Mouse (Mus musculus) ovary, postnatal 10 days (tissue): ENCODE results near the gene Tmem163.

Source experiments
- DNase-seq: peaks from one replicate; pipeline ENCODE4 v3.0.0; 2022; ENCODE audit warnings: low spot score

Gene Tmem163

GRCm38 (mm10) chr1:127642976-127643769 lies 36.2 kb downstream of the Tmem163 start:
- DNase-seq = no peak

DNA sequence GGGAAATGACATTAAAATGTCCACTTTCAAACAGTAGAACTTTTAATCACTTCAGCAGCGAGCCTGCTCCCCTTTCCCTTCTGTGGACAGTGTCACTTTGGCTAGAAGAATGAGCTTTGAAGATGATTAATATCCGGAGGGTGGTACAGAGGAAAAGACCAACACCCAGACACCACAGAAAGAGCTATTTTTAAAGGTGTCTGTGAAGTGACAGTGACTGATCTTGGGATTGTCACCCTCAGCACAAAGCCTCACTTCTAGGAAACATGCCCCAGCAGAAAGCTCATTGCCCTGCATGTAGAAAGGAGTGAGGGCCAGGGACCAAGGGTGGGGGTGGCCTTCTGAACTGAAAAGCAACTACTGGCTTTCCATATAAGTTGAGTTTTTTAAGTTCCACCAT lies 41.4 kb downstream of the Tmem163 start:
- DNase-seq = no peak

GRCm38 (mm10) chr1:127627151-127627550 lies 52.2 kb downstream of the Tmem163 start:
- DNase-seq = no peak

DNA sequence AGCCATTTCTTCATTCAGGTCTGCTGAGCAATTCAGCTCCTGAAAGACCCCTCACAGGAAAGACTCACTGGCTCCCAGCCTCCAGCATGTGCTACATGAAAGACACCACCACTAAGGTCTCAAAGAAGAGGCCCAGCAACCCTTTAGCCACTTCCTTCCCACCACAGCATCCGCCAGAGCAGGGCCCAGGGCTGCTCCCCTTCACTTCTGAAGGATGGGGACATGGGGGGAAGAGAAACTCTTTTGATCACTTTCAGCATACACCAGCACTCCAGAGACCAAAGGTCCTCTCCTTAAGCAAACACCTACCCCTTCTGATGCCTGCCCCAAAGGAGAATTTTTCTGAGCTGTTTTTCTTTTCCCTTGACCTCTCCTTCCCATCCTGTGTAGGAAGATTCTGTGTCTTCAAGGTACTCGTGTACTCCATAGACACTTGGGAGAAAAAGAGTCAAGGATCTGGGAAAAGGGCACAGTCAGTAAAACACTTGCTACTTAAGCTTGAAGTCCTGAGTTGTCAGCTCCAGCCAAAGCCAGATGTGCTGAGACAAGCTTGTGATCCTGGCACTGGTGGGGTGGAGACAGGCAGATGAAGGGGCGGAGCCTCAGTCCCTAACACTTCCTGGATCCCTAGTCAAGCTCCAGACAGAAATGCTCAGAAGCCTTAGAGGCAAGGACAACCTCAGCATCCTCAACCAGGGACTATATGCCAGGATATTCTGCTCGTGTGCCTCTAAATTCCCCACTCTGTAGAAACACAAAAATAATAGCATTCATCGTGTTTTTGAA lies 53.6 kb downstream of the Tmem163 start:
- no peak for DNase-seq

DNA sequence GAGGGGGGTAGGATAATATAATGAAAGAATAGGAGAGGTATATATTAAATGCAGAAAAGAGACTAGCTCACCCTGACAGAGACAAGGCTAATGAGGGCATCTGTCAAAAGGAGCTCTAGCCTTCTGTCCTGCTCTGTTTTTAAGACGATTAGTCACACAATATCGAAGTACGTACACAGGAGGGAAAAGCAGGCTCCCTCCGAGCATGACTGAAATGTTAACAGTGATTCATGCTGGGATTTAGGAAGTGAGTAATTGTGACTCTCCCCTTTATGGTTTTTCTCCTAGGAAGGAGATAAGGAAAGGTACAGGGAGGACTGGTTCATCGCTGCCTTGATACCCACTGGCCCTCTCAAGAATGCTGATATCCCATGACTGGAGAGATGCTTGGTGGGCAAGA lies 57.0 kb downstream of the Tmem163 start:
- DNase-seq = no peak

DNA sequence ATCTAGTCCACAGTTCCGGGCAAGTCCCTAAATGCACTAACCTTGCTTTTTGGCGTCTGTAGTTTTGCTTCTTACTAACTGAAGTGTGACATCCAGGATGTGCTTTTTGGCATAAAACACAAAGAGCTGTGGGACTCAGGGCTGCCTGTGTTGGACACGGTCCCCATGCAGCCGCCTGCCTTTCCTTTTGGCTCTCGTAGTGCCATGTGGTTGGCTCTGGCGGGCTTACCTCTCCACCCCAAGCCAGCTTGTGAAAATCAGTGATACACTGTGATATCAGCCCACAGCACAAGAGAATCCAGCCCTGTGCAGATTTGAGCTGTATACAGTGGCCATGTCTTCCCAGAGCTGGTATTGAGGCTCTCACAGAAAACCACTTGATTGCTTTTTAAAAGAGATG lies 60.3 kb downstream of the Tmem163 start:
- DNase-seq = no peak

- no peak for DNase-seq
These were observed 69.0 kb downstream of the Tmem163 start for GRCm38 (mm10) chr1:127610378-127610777.

DNA sequence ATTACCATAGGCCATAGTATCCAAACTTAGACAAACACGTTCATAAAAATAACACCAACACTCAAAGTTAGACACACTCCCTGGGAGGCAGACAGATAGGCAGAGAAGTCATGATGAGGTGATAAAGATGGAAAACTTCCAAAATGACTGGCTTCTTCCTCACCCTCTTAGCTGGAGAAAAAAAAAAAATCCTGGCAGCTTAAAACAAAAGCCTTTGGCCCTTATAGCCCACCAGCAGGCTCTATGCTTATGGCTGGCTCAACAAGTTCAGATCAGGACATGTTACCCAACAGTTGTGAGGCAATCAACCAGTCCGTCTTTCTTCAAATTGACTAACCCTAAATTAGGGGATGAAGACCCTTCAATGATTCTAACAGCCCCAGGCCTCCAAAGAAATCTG lies 69.5 kb downstream of the Tmem163 start:
- no peak for DNase-seq

DNA sequence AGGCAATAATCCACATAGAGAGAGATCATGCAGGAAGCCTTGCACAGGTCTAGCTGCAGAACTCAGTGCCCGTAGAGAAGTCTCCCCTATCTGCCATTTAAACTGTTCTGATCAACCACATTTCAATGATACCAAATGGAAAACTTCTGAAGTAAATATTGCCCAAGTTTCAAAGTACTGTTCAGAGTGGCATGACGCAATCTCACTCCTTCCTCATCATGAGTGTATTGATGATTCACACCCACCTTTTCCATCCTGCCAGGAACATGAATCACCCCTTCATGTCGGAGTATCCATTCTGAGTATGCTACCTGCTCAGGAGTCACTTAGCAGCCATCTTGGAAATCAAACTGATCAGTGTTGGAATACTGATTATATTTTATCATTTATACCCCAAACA lies 71.0 kb downstream of the Tmem163 start:
- no peak for DNase-seq

GRCm38 (mm10) chr1:127603697-127604631 lies 75.4 kb downstream of the Tmem163 start:
- DNase-seq = no peak

DNA sequence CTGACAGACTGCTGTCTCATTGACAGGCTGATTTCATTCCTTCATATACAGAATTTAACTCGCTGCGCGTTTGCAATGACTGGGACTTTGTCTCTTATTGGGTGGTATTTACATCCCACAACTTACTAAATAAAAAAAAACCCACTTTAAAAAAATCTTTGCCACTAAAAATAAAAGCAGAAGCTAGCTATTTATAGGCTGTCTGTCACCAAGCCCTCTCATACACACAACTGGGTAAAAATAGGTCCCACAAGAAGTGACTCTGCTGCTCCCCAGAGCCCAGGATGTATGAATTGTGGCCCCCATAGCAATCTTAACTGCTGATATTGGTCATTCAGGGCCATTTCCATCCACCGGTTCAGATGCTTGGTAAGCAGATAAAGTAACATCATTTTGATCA lies 83.2 kb downstream of the Tmem163 start:
- no peak for DNase-seq

DNA sequence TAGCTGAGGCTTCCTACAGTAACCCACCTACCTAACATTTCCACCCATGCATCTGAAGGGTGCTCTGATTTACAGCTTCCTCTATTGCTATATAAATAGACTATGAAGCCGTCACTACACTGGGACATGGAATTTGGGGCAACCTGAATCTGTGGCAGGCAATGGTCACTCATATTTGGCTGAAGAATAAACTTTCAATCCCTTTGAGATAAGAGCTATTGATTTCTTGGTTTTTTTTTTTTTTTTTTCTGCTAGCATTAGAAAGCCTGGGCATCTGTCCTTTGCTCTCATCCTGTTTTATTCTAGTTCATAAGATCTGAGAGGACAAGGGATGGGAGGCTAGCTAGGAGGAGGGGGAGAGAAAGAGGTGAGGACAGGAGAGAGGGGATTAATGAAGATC lies 83.6 kb downstream of the Tmem163 start:
- no peak for DNase-seq

DNA sequence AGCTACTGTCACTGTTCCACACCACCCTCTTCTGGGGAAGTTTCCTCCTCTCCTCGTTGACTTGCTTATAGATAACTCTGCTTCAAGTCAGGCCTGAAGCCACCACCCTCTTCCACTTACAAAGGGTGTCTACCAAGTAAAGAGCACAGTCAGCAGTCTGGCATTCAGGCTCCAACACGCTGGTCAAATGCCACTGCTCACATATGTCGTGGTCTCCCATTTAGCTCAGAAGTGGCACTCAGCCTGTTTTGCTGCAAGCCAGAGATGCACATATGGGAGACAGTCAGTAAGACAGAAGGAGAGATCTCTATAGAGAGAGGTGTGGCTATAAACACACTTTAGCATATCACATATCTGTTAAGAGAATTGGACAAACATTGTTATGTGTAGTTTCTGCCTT lies 89.8 kb downstream of the Tmem163 start:
- no peak for DNase-seq

DNA sequence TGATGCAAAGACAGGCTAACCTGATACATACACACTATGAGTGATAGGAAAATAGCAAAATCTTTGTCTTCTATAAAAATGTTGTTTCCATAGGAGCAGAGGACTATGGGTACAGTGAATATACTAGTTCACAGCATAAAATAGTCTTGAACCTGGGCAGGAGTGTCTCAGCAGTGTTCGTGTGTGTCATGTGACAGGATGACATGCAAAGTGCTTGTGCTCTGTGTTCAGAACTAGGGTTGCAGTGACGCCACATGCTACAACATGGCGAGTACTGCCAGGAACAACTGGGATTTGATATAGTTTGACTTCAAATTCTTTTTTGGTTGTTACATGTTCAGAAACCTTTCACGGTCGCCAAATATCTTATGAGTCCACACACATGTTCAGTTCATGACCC lies 92.3 kb downstream of the Tmem163 start:
- no peak for DNase-seq

DNA sequence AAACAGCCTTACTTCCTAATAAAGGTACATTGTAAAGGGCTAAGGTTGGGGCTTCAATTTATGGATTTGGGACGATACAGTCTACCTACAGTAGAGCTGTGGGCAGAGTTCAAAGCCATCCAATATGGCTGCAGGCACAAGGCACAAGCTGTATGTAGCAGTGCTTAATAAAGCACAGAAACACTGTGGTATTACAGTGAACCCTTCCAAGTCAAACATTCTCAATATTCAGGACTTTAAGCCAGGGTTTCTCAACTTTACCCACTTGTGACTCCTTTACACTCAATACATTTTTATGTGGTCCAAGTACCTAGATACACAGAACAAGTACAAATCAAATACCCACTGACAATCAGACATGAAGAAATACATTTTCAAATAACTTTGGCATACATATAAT lies 93.2 kb downstream of the Tmem163 start:
- no peak for DNase-seq

DNA sequence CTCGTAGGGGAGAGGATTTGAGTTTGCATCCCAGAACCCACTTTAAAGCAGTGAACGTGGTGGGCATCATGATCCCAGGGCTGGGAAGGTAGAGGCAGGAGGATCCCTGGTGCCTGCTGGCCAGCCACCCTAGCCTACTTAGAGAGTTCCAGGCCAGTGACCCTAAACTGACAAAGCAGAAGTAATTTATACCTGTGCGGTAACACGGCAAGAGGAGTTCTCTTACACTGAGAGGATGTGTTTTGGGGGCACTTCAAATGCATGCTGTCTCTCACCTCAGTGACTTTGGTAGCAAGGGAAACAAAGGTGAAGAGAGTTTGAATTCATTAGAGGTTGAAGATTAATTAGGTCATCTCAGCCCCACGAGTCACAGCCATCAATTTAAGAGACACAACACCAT lies 101.4 kb downstream of the Tmem163 start:
- DNase-seq = no peak

DNA sequence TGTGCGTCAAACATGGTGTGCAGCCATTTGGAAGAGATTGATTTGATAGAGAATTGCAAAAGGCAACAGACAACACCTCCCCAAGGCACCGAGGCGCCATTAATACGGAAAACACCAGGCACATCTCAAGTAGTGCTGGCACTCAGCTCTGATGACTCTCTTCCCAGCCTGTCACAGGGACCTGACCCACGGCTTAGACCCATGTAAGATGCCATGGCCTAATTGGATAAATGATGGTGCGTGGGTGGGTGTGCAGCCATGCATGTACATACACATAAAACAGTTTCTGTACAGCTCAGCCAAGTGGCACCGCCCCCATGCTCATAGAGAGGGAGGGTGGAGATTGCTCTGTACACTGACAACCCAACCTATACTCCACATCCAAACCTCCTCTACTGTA lies 102.3 kb downstream of the Tmem163 start:
- no peak for DNase-seq

GRCm38 (mm10) chr1:127576563-127576962 lies 102.8 kb downstream of the Tmem163 start:
- no peak for DNase-seq

GRCm38 (mm10) chr1:127576143-127576542 lies 103.2 kb downstream of the Tmem163 start:
- DNase-seq = no peak

DNA sequence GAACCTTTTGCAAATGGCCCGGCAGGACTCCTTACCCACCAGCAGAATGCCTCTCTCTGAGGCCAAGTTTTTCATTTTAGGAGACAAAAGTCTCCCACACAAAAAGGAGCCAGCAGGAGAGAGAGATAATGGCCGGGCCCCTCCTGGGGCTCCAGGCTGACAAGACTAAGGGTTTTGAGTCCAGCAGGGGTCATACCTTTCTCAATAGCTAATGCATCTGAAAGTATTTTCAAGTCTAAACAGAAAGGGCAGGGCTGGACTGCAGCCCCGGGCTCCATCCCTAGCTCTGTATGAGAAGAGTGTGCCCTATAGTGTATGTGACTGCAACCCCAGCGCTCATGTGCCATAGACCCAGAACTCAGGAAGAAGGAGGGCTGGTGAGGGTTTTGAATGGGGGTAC lies 103.7 kb downstream of the Tmem163 start:
- DNase-seq = no peak

GRCm38 (mm10) chr1:127573186-127573585 lies 106.2 kb downstream of the Tmem163 start:
- DNase-seq = no peak

DNA sequence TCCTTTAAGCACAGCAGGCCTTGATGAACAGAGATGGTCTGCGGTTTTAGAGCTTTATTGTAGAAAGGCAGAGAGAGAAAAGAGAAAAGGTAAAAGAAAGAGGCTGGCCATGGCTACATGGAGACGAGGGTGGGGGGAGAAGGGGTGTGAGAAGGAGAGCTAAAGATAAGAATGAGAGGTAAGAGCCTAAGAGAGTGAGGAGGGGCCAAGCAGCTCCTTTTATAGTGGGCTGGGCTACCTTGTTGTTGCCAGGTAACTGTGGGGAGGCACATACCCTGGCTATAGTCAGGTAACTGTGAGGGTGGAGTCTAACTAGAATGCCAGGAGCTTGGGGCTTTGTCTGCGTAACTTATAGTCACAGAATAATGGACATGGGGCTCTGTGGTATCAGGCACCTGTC lies 110.7 kb downstream of the Tmem163 start:
- no peak for DNase-seq

DNA sequence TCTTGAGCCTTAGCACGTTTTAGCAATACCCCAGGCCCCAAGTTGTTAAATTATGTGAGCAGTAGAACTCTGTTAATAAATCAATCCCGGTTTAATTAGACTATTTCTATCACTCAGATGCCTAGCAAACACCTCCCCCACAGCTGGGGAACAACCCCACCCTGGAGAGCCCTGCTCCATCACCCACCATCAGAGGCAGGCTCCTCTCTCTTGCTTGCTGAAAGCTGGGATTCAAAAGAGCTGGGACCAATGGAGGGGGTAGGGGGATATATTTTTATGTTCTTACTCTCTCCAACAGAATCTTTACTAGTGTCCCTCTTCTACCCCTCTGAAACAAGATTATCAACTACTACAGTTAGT lies 122.9 kb downstream of the Tmem163 start:
- DNase-seq = no peak
